Mouse (Mus musculus) yolk sac, embryonic 10.5 days (tissue): ENCODE results near the gene Plcb3.

Experiments
- DNase-seq: peaks from one replicate; pipeline ENCODE4 v3.0.0-alpha.2; 2017; ENCODE audit warnings: low spot score

The Plcb3 gene

DNA sequence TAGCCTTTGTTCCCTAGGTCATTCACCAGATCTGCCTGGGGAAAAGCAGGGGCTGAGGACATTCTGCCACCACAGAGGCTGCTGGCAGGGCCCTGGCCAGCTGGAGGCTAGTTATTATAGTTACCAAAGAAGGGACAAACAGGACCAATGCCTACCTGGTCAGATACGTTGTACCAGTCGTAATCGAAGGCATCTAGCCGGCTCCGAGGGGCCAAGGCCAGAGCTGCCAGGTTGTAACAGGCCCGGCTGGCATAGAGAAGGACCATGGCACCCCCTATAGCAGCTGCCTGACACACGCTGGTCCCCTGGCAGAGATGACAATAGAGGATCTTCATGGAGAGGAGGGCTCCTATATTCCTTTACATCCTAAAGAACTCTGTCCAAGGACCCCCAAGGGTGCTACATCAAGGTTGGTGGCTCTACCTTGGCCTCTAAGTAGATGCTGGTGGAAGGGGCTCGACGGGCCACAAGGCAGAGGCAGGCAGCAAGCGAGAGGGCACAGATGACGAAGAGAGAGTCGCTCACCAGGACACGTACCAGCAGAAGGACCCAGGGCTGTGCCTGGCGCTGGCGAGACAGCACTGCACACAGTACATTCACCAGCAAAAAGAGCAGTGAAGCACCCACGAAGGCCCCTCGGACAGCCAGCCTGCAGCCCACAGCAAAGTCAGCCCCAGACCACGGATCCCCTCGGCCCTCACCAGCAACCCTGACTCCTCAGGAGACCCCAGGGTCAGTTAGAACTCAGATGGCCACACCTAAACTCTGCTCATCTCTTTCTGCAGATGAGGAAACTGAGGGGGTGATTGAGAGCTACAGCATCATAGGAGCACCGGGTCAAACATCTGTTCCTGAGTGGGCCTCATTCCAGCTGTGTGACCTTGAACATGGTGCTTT, 36.9 kb downstream of the Plcb3 start:
- DNase-seq = no peak

DNA sequence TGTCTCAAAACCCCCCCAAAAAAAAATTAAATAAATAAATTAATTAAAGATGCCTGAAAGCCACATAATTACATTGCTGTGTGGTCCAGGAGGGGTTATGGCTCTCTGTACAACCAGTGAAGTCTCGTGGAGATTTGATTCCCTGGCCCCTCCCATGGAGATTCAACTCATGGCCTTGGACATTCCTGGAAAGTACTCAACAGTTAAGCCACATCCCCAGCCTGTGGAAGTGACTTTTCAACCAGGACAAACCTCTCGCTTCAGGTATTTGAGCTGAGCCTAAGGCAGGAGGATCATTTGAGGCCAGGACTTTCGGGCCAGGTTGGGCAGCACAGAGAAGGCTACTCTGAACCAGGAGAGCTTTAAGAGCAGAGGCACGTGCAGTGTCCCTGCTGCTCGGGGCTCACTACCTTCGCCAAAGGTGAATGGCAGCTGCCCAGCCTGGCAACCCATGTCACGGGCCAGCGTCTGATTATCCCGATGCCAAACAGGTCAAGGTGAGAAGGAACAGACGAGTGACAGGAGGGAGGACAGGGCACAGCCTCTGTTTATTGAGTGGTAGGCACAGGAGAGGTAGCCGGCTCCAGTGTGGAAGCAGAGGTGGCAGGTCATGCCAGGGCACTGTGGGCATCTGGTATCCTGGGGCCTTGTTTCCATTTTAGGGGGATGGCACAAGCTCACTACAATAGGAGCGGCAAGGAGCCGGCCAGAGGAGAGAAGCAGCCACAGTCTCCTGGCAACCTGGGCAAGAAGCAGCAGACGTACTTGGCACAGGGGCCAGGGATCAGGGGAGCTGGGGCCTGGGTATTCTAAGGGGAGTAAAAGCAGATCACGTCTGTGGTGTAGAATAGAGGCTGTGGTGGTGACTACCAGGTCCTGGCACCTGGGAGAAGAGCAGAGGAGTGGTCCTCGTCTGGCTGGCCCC, 38.5 kb downstream of the Plcb3 start:
- no peak for DNase-seq

DNA sequence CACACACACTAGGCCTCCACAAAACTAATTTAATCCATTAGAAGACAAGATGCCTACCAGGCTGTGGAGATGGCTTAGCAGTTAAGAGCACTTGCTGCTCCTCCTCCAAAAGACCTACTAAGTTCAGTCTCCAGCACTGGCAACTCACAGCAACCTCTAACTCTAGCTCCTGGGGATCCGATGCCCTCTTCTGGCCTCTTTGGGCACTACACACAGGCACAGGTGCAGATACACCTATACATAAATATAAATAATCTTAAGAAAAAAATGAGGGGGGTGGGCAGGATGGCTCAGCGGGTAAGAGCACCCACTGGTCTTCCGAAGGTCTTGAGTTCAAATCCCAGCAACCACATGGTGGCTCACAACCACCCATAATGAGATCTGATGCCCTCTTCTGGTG, 40.0 kb downstream of the Plcb3 start:
- no peak for DNase-seq

- no peak for DNase-seq
Observed at GRCm38 (mm10) chr19:6934195-6934977, 41.9 kb downstream of the Plcb3 start, which contains the start of gene Kcnk4. Gene Kcnk4, minus strand, starts transcription at chr19:6934515.

- no peak for DNase-seq
Observed at GRCm38 (mm10) chr19:6933436-6934194, 42.7 kb downstream of the Plcb3 start.

DNA sequence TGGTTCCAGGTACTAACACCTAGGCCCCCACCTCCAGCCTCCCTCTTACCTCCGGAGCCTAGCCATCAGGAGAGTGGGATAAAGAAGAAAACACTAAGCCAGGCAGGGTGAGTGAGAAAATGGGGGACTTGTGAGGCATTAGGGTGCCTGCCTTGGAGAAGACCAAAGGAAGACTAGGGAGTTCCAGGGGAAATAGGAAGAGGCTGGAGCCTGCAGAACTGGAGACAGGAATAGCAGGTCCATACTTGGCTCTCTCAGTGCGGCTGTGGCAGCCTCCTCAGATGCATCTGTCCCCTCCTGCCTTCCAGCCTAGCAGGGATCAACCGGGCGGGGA, 43.2 kb downstream of the Plcb3 start:
- no peak for DNase-seq

GRCm38 (mm10) chr19:6932018-6932417, 44.3 kb downstream of the Plcb3 start:
- no peak for DNase-seq

DNA sequence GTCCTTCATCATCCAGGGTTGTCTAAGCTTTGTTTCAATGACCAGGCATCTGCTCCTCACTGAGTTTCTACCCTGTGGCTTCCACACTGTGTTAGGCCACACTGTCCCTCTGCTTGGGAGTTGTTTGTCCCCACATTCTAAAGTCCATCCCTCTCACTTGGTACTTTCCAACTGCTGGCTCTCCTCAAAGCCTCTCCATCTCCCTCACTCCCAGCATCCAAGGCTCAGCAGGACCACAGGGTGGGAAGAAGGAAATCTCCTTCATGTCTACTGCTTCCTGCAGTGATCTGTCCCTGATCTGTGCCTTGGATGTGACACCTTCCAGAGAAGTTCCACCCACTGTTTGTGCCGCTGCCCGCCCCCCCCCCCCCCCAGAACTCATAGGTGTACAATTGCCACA, 45.3 kb downstream of the Plcb3 start:
- DNase-seq = no peak

DNA sequence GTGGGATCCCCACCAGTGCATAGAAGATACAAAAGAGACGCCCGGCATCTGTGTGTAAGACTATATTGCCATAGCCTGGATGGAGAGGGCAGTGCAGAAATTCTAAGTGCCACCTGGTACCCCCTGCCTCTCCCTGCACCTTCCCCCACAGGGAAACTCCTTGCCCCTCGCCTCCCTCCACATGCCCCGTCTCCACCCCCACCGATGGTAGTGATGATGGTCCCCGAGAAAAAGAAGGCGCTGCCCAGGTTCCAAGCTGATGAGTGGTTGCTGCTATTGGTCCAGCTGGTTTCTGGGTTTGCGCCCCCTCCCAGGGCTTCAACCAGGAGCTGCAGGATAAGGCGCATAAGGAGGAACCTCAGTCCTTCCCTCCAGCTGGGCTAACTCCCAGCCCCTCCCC, 48.2 kb downstream of the Plcb3 start:
- no peak for DNase-seq

DNA sequence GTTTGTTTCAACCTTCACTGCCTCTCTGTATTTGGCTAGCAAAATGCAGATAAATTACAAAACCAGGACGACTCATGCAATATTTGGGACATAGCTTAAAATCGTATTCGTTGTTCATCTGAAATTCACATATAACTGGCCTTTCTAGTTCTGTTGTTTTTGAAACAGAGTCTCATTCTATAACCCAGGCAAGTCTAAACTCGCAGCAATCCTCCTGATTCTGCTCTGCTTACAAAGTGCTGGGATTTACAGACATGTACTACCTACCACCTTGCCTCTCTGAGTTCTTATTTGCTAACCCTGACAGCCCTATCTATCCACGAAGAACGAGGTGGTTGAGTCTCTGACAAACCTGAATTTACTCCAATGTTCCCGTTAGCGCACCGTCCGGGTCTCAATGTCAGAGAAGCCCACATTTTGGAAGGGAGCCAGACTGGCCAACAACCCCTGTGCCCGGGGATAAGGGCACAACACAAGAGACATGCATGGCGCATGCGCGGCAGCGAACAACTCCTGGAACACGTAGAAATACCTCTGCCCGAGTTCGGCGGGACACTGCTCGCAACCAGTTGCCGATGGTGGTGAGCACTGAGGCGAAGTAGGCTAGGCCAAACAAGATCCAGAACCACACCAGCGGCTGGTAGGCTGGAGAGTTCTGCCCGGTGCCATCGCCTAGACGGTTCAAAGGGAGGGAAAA, 49.6 kb downstream of the Plcb3 start:
- no peak for DNase-seq

DNA sequence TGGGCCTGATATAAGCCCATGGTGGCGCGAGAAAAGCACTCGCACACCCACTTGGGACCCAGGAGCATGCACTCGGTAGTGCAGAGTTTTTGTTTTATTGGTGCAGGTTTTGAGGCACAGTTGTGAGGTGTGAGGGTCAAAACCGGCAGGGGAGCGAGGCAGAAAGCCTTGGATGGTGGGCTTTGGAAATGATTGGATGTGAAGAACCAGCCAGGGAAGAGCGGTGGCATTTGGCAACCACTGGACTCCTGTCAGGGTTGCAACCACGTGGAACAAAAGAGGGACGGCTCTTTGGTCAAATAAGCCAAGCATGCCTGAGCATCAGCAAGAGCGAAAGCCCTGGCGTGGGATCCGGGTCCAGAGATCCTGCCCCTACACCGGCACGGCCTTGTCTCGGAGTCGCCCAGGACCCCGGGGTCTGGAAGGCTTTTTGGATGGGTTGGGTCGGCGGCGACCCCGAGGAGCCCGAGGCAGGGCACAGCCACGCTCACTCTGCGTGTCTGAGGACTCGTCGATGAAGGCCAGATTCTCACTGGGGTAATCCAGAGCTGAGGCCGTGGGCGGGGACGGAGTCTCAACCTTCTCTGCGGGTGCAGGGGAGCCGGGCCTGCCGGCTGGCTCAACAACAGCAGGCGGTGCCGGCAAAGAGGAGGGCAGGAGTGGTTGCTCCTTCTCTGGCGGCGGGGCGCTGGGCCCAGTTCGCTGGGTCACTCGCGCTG, 50.5 kb downstream of the Plcb3 start:
- no peak for DNase-seq

- DNase-seq = no peak
Observed at GRCm38 (mm10) chr19:6925307-6925573, 51.0 kb downstream of the Plcb3 start, which contains the start of gene Catsperz. Gene Catsperz, minus strand, starts transcription at chr19:6925380.

DNA sequence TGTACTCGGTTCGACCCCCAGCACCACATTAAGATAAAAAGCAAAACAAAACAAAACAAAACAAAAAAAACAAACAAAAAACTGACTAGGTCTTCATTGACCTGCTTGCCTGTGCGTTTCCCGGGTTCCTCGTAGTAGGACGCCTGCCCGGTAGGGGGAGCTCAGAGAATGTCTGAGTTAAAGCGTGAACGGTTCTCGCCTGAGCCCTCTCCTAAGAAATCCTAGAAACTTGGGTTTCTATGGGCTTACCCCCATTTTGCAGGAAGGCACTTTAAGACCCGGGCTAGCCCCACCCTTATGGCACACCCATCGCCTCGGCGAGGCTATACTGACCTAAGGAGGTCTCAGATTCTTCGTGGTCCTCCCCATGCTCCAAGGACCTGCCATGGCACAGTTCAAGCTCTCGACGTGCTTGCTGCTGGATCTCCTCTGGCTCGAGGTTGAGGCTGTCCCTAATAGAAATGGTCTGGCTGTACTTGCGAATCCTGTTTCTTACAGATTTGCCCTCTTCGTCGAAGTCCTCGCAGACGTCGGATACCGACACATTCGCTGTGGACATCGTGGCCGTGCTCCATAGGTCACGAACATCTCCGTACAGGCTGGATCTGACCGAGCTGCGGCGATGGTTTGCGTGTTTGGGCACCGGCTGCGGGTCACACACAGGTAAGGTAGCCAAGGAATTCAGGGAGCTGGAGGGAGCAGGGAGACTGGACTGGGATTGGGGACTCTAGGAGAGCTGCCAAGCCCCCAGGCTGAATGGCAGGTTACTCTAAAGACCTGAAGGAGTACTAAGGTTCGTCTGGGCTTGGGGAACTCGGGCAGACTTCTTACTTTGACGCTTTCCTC, 51.6 kb downstream of the Plcb3 start:
- peak; percentile 64 for DNase-seq

DNA sequence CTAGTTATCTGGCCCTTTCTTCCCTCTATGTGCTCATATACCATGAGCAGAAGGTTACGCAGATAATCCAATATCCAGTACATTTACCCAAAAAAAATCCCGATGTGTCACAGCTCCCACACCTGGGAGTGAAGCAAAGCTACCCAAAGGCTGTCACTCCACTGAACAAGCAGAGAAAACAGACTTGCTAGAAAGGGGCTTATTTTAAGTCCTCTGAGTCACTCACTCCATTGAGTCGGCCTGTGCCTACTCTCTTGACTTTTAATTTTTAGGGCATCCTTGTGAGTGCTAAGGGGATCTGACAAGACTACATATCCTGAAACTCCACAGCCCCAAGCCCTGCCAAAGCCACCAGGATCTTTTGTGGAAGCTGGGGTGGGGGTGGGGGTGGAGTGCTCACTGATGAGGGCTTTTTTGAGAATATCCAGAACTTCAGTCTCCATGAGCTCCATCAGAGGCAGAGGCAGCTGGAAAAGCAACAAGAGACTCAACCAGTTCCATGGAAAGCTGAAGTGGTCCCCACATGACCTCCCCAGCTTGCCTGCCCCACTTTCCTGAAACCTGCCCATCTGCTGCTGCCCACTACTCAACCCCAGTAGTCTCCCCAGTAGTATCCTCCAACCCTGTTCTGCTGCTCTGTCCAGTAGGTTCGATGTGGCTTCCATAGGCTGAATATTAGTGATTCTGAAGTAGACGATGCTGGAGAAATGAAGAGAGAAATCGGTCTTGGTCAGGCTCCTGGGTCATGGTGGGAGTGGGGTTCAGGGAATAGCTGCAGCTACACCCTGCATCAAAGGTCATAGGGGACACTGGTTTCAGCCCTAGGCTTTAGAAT, 53.2 kb downstream of the Plcb3 start:
- no peak for DNase-seq

DNA sequence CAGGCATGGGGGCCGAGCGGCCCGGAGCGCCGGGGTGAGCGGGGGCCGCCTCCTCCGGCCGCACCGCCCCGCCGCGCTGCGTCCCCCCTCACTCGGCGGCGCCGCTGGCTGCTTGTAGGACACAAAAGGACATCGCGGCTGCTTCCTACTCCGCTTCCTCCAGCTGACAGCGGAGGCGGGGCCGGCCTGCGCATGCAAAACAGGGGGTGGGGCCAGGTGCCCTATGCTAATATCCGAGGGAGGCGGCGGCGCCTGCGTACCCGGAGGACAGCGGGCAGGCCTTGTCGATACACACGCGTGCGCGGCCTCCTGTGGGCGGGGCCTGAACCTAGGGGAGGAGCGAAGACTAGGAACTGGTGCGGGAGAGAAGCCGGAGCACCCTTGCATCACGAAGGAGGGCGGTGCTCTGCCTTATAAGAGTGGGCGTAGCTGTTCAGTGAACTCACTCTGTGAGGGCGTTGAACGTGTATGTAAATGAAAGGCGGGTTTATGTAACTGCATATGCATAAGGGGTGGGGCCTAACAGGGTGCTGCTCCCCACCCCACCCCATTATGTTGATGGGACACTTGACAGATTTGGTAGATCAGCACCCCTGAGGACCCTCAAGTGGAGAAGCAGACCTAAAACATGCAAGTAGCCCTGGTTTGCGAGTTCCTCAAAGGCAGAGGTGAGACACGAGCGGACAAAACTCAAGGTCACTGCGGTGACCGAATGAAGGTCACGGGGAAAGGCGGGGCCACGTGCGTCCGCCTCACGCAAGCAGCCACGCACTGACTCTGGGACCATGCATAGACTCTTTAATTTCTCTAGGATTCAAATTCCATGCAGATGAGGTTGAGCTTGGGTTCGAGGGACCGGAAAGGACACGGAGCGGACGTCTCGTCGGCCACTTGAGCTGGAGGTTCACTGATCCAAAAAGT, 54.4 kb downstream of the Plcb3 start, which contains the start of gene Esrra:
Gene Esrra, minus strand, starts transcription at position 167 of the 921 bp plus-strand sequence.
- peak; percentile 100 for DNase-seq

DNA sequence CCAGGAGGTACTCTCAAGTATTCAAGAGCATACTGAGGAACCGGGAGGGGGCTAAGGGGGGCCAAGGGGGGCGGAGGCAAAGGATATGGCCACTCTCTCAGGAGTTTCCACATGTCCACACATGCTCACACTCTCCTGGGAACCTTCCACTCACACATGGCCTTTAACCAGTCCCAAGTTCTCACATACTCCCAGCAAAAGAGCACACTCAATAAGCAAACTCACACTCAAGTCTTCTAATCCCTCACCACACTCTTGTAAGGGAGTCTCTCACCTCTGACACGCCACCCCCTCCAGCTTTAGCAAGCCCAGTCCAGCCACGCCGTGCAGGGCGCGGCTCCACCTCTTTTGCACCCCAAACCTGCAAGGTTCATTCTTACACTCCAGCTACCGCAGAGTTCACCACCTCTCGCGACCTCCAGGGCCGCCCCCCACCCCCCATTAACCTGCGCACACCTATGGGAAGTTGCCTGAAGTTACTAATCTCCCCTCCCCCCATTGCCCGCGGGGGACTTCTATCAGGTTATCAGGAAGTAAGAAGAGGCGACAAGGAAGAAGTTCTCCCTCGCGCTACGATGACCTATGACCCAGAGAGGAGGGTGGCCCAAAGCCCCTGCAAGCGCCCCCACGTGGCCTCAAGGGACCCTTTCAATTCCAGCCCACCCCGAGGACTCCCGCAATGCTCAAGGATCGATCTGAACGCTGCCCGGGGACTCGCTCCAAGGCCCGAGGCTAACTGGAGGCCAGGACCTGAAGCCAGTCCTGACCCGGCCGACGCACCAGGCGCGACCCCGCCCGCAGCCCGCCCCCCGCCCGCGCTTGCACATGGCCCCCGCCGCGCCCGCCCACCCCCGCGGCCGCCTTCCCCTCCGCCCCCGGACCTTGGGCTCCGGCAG, 55.3 kb downstream of the Plcb3 start:
- peak; percentile 91 for DNase-seq
